Mouse (Mus musculus) kidney, embryonic 16.5 days (tissue): ENCODE measurements around the gene Trim10. TPM values are rescaled to one million over a fixed set of nuclear protein-coding genes. Genes with fewer than 3 reads are reported as not detected.

Experiments used
- ATAC-seq: fragments of 200-750 bp; cut with Nextera tagmentation; 2 replicates; pipeline ENCODE4 v1.8.0; 2017; ENCODE audit warnings: moderate TSS enrichment; ENCODE audit not compliant: low FRiP score, low TSS enrichment
- H3K27ac ChIP-seq: fragments of 300-500 bp; sonication (generic); 2 replicates; pipeline ENCODE4 v1.5.1; 2014; ENCODE audit warnings: low read length
- H3K27me3 ChIP-seq: fragments of 300-500 bp; sonication (generic); 2 replicates; pipeline ENCODE4 v1.6.1; 2014; ENCODE audit warnings: low read length, control low read depth, mixed read lengths; ENCODE audit not compliant: insufficient read depth
- H3K36me3 ChIP-seq: fragments of 300-500 bp; sonication (generic); 2 replicates; pipeline ENCODE4 v1.6.1; 2014; ENCODE audit warnings: low read length, control low read depth, mixed read lengths; ENCODE audit not compliant: insufficient read depth
- H3K4me1 ChIP-seq: fragments of 300-500 bp; sonication (generic); 2 replicates; pipeline ENCODE4 v1.6.1; 2014; ENCODE audit warnings: low read length, control low read depth, mixed read lengths; ENCODE audit not compliant: insufficient read depth
- H3K4me2 ChIP-seq: fragments of 300-500 bp; sonication (generic); replicated peaks from 2 replicates; pipeline ENCODE4 v1.6.1; 2014; ENCODE audit warnings: low read depth, low read length
- H3K4me3 ChIP-seq: fragments of 300-500 bp; sonication (generic); 2 replicates; pipeline ENCODE4 v1.5.1; 2014; ENCODE audit warnings: mild to moderate bottlenecking, low read length
- H3K9ac ChIP-seq: fragments of 300-500 bp; sonication (generic); replicated peaks from 2 replicates; pipeline ENCODE4 v1.6.1; 2014; ENCODE audit warnings: low read length
- H3K9me3 ChIP-seq: fragments of 300-500 bp; sonication (generic); 2 replicates; pipeline ENCODE4 v1.6.1; 2016; ENCODE audit warnings: low read length, control low read depth
- WGBS: fragments of 180-500 bp; shearing (Covaris S2); extraction: QIAGEN DNeasy Blood & Tissue Kit; methylation state at CpG from one replicate; pipeline ENCODE4 v1.1.7; 2014; 5-methylcytosine and 5-hydroxymethylcytosine counted together
- polyA plus RNA-seq: library from polyadenylated mRNA; unstranded; fragments of >200 nt; fragmentation: Nextera tagmentation; extraction: Ambion mirVana; gene quantifications from 2 replicates; pipeline ENCODE4 v1.2.1, GENCODE M21; 2015

The Trim10 gene
- polyA plus RNA-seq, 1 experiment from 2014 or later = 2.1 TPM

GRCm38 (mm10) chr17:36851627-36852026 lies 17.7 kb upstream of the Trim10 start:
- Histone ChIP-seq H3K9me3 (no peaks in the 10 kb centered on the region), H3K27ac (no peak overlapping the region), H3K9ac (no peak overlapping the region), H3K27me3 (no peaks in the 10 kb centered on the region), H3K4me1 (no peaks in the 10 kb centered on the region), H3K36me3 (peaks cover 59% of the 10 kb centered on the region), H3K4me3 (no peak overlapping the region), H3K4me2 (no peak overlapping the region)
- no peak for ATAC-seq
- 84% methylated on average over 5 of the region's 5 CpGs for WGBS

- no peak for ATAC-seq
- H3K4me1 ChIP-seq = no peaks in the 10 kb centered on the region
- H3K9ac ChIP-seq = no peak overlapping the region
- no peak overlapping the region for H3K4me3 ChIP-seq
- 88% methylated on average over 3 of the region's 3 CpGs for WGBS
- no peak overlapping the region for H3K27ac ChIP-seq
- H3K9me3 ChIP-seq = no peaks in the 10 kb centered on the region
- H3K36me3 ChIP-seq = peaks cover 77% of the 10 kb centered on the region
- H3K27me3 ChIP-seq = no peaks in the 10 kb centered on the region
- H3K4me2 ChIP-seq = no peak overlapping the region
Measured at GRCm38 (mm10) chr17:36855484-36855883, 13.9 kb upstream of the Trim10 start.

GRCm38 (mm10) chr17:36856236-36856635 lies 13.1 kb upstream of the Trim10 start:
- H3K9ac ChIP-seq = no peak overlapping the region
- no peaks in the 10 kb centered on the region for H3K27me3 ChIP-seq
- no peaks in the 10 kb centered on the region for H3K4me1 ChIP-seq
- no peak overlapping the region for H3K27ac ChIP-seq
- H3K36me3 ChIP-seq = peaks cover 70% of the 10 kb centered on the region
- 93% methylated on average over 4 of the region's 4 CpGs for WGBS
- no peak overlapping the region for H3K4me2 ChIP-seq
- H3K4me3 ChIP-seq = no peak overlapping the region
- no peak for ATAC-seq
- H3K9me3 ChIP-seq = no peaks in the 10 kb centered on the region

- WGBS = 78% methylated on average over 3 of the region's 3 CpGs
- H3K4me2 ChIP-seq = no peak overlapping the region
- H3K4me3 ChIP-seq = no peak overlapping the region
- H3K27me3 ChIP-seq = no peaks in the 10 kb centered on the region
- H3K27ac ChIP-seq = no peak overlapping the region
- H3K9ac ChIP-seq = no peak overlapping the region
- no peaks in the 10 kb centered on the region for H3K9me3 ChIP-seq
- no peaks in the 10 kb centered on the region for H3K4me1 ChIP-seq
- ATAC-seq = no peak
- peaks cover 53% of the 10 kb centered on the region for H3K36me3 ChIP-seq
Measured at GRCm38 (mm10) chr17:36858181-36858580, 11.2 kb upstream of the Trim10 start.

GRCm38 (mm10) chr17:36861680-36862079 lies 7.7 kb upstream of the Trim10 start:
- Histone ChIP-seq H3K36me3 (peaks cover 19% of the 10 kb centered on the region), H3K4me3 (no peak overlapping the region), H3K27ac (no peak overlapping the region), H3K9ac (no peak overlapping the region), H3K27me3 (peaks cover 16% of the 10 kb centered on the region), H3K4me2 (no peak overlapping the region), H3K9me3 (no peaks in the 10 kb centered on the region), H3K4me1 (peaks cover 2% of the 10 kb centered on the region; the same call in 1 of the 2 replicates)
- ATAC-seq = no peak
- WGBS = 38% methylated on average over 2 of the region's 2 CpGs

- no peak for ATAC-seq
- Histone ChIP-seq H3K9me3 (no peaks in the 10 kb centered on the region), H3K27ac (no peak within 1 kb of the TSS), H3K27me3 (peaks cover 26% of the 10 kb centered on the region), H3K4me2 (peak within 1 kb of the TSS; percentile 47), H3K36me3 (no peaks in the 10 kb centered on the region), H3K9ac (no peak within 1 kb of the TSS; the same call in 1 of the 2 replicates), H3K4me3 (peak within 1 kb of the TSS; percentile 29), H3K4me1 (peaks cover 4% of the 10 kb centered on the region; the same call in 1 of the 2 replicates)
- 10% methylated on average over 29 of the region's 29 CpGs for whole genome bisulfite sequencing
Measured at GRCm38 (mm10) chr17:36866719-36867527, 2.5 kb upstream of the Trim10 start, which contains the start of gene Trim15. Gene Trim15, minus strand, starts transcription at chr17:36867210.

GRCm38 (mm10) chr17:36868836-36869235 lies 538 bp upstream of the Trim10 start:
- Histone ChIP-seq H3K36me3 (no peaks in the 10 kb centered on the region), H3K4me1 (peaks cover 4% of the 10 kb centered on the region; the same call in 1 of the 2 replicates), H3K27me3 (peaks cover 26% of the 10 kb centered on the region), H3K4me2 (no peak overlapping the region), H3K27ac (no peak overlapping the region), H3K9me3 (no peaks in the 10 kb centered on the region), H3K4me3 (no peak overlapping the region), H3K9ac (no peak overlapping the region)
- no peak for ATAC-seq
- 90% methylated on average over 2 of the region's 2 CpGs for WGBS

- Histone ChIP-seq H3K4me3 (no peak overlapping the region), H3K36me3 (no peaks in the 10 kb centered on the region), H3K4me2 (no peak overlapping the region), H3K4me1 (peaks cover 4% of the 10 kb centered on the region; the same call in 1 of the 2 replicates), H3K27me3 (peaks cover 20% of the 10 kb centered on the region), H3K9ac (no peak overlapping the region), H3K9me3 (no peaks in the 10 kb centered on the region), H3K27ac (no peak overlapping the region)
- WGBS = 72% methylated on average over 25 of the region's 25 CpGs
- ATAC-seq = no peak
Measured at GRCm38 (mm10) chr17:36869955-36870810, 809 bp downstream of the Trim10 start.

GRCm38 (mm10) chr17:36874636-36875035 lies 5.3 kb downstream of the Trim10 start:
- WGBS = 54% methylated on average over 4 of the region's 4 CpGs
- ATAC-seq = no peak
- H3K9ac ChIP-seq = no peak overlapping the region
- no peaks in the 10 kb centered on the region for H3K36me3 ChIP-seq
- no peak overlapping the region for H3K27ac ChIP-seq
- no peaks in the 10 kb centered on the region for H3K4me1 ChIP-seq
- no peak overlapping the region for H3K4me2 ChIP-seq
- H3K9me3 ChIP-seq = no peaks in the 10 kb centered on the region
- no peak overlapping the region for H3K4me3 ChIP-seq
- no peaks in the 10 kb centered on the region for H3K27me3 ChIP-seq
